Mouse (Mus musculus) intestine, embryonic 15.5 days (tissue): ENCODE data around the gene Alg13. TPM values are rescaled to one million over a fixed set of nuclear protein-coding genes. Genes with fewer than 3 reads are reported as not detected.

Experiments
- ATAC-seq: fragments of 200-750 bp; cut with Nextera tagmentation; 2 replicates; pipeline ENCODE4 v1.8.0; 2017; ENCODE audit warnings: moderate TSS enrichment, moderate library complexity
- H3K27ac ChIP-seq: fragments of 300-500 bp; sonication (generic); 2 replicates; pipeline ENCODE4 v1.5.1; 2015; ENCODE audit warnings: mild to moderate bottlenecking, inconsistent platforms
- H3K27me3 ChIP-seq: fragments of 300-500 bp; sonication (generic); replicated peaks from 2 replicates; pipeline ENCODE4 v1.6.1; 2015; ENCODE audit warnings: inconsistent platforms
- H3K36me3 ChIP-seq: fragments of 300-500 bp; sonication (generic); 2 replicates; pipeline ENCODE4 v1.6.1; 2015; ENCODE audit warnings: inconsistent platforms
- H3K4me1 ChIP-seq: fragments of 300-500 bp; sonication (generic); replicated peaks from 2 replicates; pipeline ENCODE4 v1.6.1; 2015; ENCODE audit warnings: inconsistent platforms
- H3K4me2 ChIP-seq: fragments of 300-500 bp; sonication (generic); replicated peaks from 2 replicates; pipeline ENCODE4 v1.6.1; 2015; ENCODE audit warnings: mild to moderate bottlenecking, inconsistent platforms
- H3K4me3 ChIP-seq: fragments of 300-500 bp; sonication (generic); replicated peaks from 2 replicates; pipeline ENCODE4 v1.5.1; 2015; ENCODE audit warnings: inconsistent platforms
- H3K9ac ChIP-seq: fragments of 300-500 bp; sonication (generic); 2 replicates; pipeline ENCODE4 v1.6.1; 2015; ENCODE audit warnings: inconsistent platforms
- H3K9me3 ChIP-seq: fragments of 300-500 bp; sonication (generic); 2 replicates; pipeline ENCODE4 v1.6.1; 2016; ENCODE audit warnings: inconsistent platforms
- WGBS: fragments of 180-500 bp; shearing (Covaris S2); methylation state at CpG from one replicate; pipeline ENCODE4 v1.1.7; 2015; 5-methylcytosine and 5-hydroxymethylcytosine counted together
- polyA plus RNA-seq: library from polyadenylated mRNA; unstranded; fragments of >200 nt; fragmentation: Nextera tagmentation; extraction: Ambion mirVana; gene quantifications from 2 replicates; pipeline ENCODE4 v1.2.1, GENCODE M21; 2015

The Alg13 gene
- polyA plus RNA-seq: 14.7 and 15.1 TPM in 2 replicates

GRCm38 (mm10) chrX:144317548-144318163 lies at the start of gene Alg13:
TSS of gene Alg13 (plus strand) at chrX:144317804.
- H3K4me2 ChIP-seq: peak within 1 kb of the TSS; percentile 74
- 16% methylated on average over 47 of the region's 47 CpGs for WGBS
- peak within 1 kb of the TSS; percentile 67 for H3K27ac ChIP-seq
- no peaks in the 10 kb centered on the region for H3K9me3 ChIP-seq
- peak within 1 kb of the TSS; percentile 58 for H3K4me3 ChIP-seq
- peak within 1 kb of the TSS; percentile 56 for H3K9ac ChIP-seq
- H3K36me3 ChIP-seq: no peaks in the 10 kb centered on the region
- ATAC-seq: peak; percentile 94
- H3K4me1 ChIP-seq: no peaks in the 10 kb centered on the region
- no peaks in the 10 kb centered on the region for H3K27me3 ChIP-seq

GRCm38 (mm10) chrX:144268606-144269005 lies 49.0 kb upstream of the Alg13 start:
- Histone ChIP-seq H3K27ac (no peak overlapping the region), H3K9me3 (no peaks in the 10 kb centered on the region), H3K4me1 (no peaks in the 10 kb centered on the region), H3K9ac (no peak overlapping the region), H3K36me3 (no peaks in the 10 kb centered on the region), H3K4me3 (no peak overlapping the region), H3K27me3 (no peaks in the 10 kb centered on the region), H3K4me2 (no peak overlapping the region)
- no peak for ATAC-seq
- WGBS: 80% methylated on average over 1 of the region's 1 CpGs

GRCm38 (mm10) chrX:144301476-144301875 lies 16.1 kb upstream of the Alg13 start:
- no peaks in the 10 kb centered on the region for H3K4me1 ChIP-seq

GRCm38 (mm10) chrX:144305659-144306058 lies 11.9 kb upstream of the Alg13 start:
- Histone ChIP-seq H3K27ac (no peak overlapping the region), H3K9ac (no peak overlapping the region), H3K4me1 (no peaks in the 10 kb centered on the region), H3K4me3 (no peak overlapping the region), H3K9me3 (no peaks in the 10 kb centered on the region), H3K27me3 (no peaks in the 10 kb centered on the region), H3K36me3 (no peaks in the 10 kb centered on the region), H3K4me2 (no peak overlapping the region)
- no peak for ATAC-seq
- WGBS: 83% methylated on average over 2 of the region's 2 CpGs

More at GRCm38 (mm10) chrX:144301476-144301875, 16.1 kb upstream of the Alg13 start:
- Histone ChIP-seq H3K27me3 (no peaks in the 10 kb centered on the region), H3K9ac (no peak overlapping the region), H3K27ac (no peak overlapping the region), H3K9me3 (no peaks in the 10 kb centered on the region), H3K36me3 (no peaks in the 10 kb centered on the region), H3K4me3 (no peak overlapping the region), H3K4me2 (no peak overlapping the region)
- 71% methylated on average over 2 of the region's 2 CpGs for WGBS
- no peak for ATAC-seq

- Histone ChIP-seq H3K27me3 (no peaks in the 10 kb centered on the region), H3K9ac (no peak overlapping the region), H3K27ac (no peak overlapping the region), H3K4me3 (no peak overlapping the region), H3K4me1 (no peaks in the 10 kb centered on the region), H3K9me3 (no peaks in the 10 kb centered on the region), H3K36me3 (no peaks in the 10 kb centered on the region), H3K4me2 (no peak overlapping the region)
- ATAC-seq: no peak
- WGBS: 47% methylated on average over 2 of the region's 2 CpGs
Measured at GRCm38 (mm10) chrX:144314041-144314440, 3.6 kb upstream of the Alg13 start.

- Histone ChIP-seq H3K4me1 (no peaks in the 10 kb centered on the region), H3K27ac (no peak overlapping the region), H3K4me2 (no peak overlapping the region), H3K9ac (no peak overlapping the region), H3K36me3 (no peaks in the 10 kb centered on the region), H3K27me3 (no peaks in the 10 kb centered on the region), H3K9me3 (no peaks in the 10 kb centered on the region), H3K4me3 (no peak overlapping the region)
- WGBS: 22% methylated on average over 5 of the region's 5 CpGs
- ATAC-seq: no peak
Measured at GRCm38 (mm10) chrX:144315028-144315427, 2.6 kb upstream of the Alg13 start.

GRCm38 (mm10) chrX:144316004-144316403 lies 1.6 kb upstream of the Alg13 start:
- H3K9ac ChIP-seq: no peak overlapping the region
- H3K9me3 ChIP-seq: no peaks in the 10 kb centered on the region
- WGBS: 55% methylated on average over 5 of the region's 5 CpGs
- H3K4me2 ChIP-seq: no peak overlapping the region
- no peak for ATAC-seq
- no peaks in the 10 kb centered on the region for H3K36me3 ChIP-seq
- H3K4me3 ChIP-seq: no peak overlapping the region
- no peaks in the 10 kb centered on the region for H3K27me3 ChIP-seq
- no peaks in the 10 kb centered on the region for H3K4me1 ChIP-seq
- no peak overlapping the region for H3K27ac ChIP-seq

GRCm38 (mm10) chrX:144318164-144318979 lies 768 bp downstream of the Alg13 start:
- Histone ChIP-seq H3K4me2 (peak overlapping the region; percentile 74), H3K4me3 (peak overlapping the region; percentile 58), H3K9ac (peak overlapping the region; percentile 56), H3K9me3 (no peaks in the 10 kb centered on the region), H3K36me3 (no peaks in the 10 kb centered on the region), H3K4me1 (no peaks in the 10 kb centered on the region), H3K27ac (peak overlapping the region; percentile 67), H3K27me3 (no peaks in the 10 kb centered on the region)
- 23% methylated on average over 52 of the region's 53 CpGs for WGBS
- ATAC-seq: peak; percentile 84

GRCm38 (mm10) chrX:144319366-144319765 lies 1.8 kb downstream of the Alg13 start:
- no peaks in the 10 kb centered on the region for H3K9me3 ChIP-seq
- no peaks in the 10 kb centered on the region for H3K27me3 ChIP-seq
- peak overlapping the region; percentile 58; the same call in 1 of the 2 replicates for H3K4me3 ChIP-seq
- no peak overlapping the region for H3K9ac ChIP-seq
- no peak overlapping the region for H3K27ac ChIP-seq
- peak overlapping the region; percentile 74 for H3K4me2 ChIP-seq
- no peaks in the 10 kb centered on the region for H3K4me1 ChIP-seq
- H3K36me3 ChIP-seq: no peaks in the 10 kb centered on the region
- WGBS: 20% methylated on average over 9 of the region's 9 CpGs
- no peak for ATAC-seq

- ATAC-seq: no peak
- Histone ChIP-seq H3K9me3 (no peaks in the 10 kb centered on the region), H3K36me3 (no peaks in the 10 kb centered on the region), H3K4me2 (no peak overlapping the region), H3K27ac (no peak overlapping the region), H3K27me3 (no peaks in the 10 kb centered on the region), H3K4me1 (no peaks in the 10 kb centered on the region), H3K9ac (no peak overlapping the region), H3K4me3 (no peak overlapping the region)
Measured at GRCm38 (mm10) chrX:144325375-144325774, 7.8 kb downstream of the Alg13 start.

- no peak for ATAC-seq
- Histone ChIP-seq H3K27ac (no peak overlapping the region), H3K4me3 (no peak overlapping the region), H3K4me1 (no peaks in the 10 kb centered on the region), H3K4me2 (no peak overlapping the region), H3K9me3 (no peaks in the 10 kb centered on the region), H3K9ac (no peak overlapping the region), H3K36me3 (no peaks in the 10 kb centered on the region), H3K27me3 (no peaks in the 10 kb centered on the region)
- WGBS: 59% methylated on average over 8 of the region's 8 CpGs
Measured at GRCm38 (mm10) chrX:144335332-144336015, 17.9 kb downstream of the Alg13 start.

- no peak overlapping the region for H3K4me2 ChIP-seq
- no peaks in the 10 kb centered on the region for H3K9me3 ChIP-seq
- H3K27ac ChIP-seq: no peak overlapping the region
- H3K36me3 ChIP-seq: no peaks in the 10 kb centered on the region
- no peaks in the 10 kb centered on the region for H3K4me1 ChIP-seq
- ATAC-seq: no peak
- H3K4me3 ChIP-seq: no peak overlapping the region
- no peaks in the 10 kb centered on the region for H3K27me3 ChIP-seq
- no peak overlapping the region for H3K9ac ChIP-seq
Measured at GRCm38 (mm10) chrX:144337938-144338337, 20.3 kb downstream of the Alg13 start.
